Mouse (Mus musculus): ENCODE results near the gene Plac8.

The Plac8 gene

GRCm38 (mm10) chr5:100572069-100572468 lies at the start of gene Plac8:
Gene Plac8, minus strand, starts transcription at chr5:100572245.
- DNase-seq (ENCODE audit: low read depth, low spot score), result peak; percentile 55

- no peak for DNase-seq (ENCODE audit: low read depth, low spot score)
These were observed 48.9 kb upstream of the Plac8 start for GRCm38 (mm10) chr5:100620952-100621351.

DNA sequence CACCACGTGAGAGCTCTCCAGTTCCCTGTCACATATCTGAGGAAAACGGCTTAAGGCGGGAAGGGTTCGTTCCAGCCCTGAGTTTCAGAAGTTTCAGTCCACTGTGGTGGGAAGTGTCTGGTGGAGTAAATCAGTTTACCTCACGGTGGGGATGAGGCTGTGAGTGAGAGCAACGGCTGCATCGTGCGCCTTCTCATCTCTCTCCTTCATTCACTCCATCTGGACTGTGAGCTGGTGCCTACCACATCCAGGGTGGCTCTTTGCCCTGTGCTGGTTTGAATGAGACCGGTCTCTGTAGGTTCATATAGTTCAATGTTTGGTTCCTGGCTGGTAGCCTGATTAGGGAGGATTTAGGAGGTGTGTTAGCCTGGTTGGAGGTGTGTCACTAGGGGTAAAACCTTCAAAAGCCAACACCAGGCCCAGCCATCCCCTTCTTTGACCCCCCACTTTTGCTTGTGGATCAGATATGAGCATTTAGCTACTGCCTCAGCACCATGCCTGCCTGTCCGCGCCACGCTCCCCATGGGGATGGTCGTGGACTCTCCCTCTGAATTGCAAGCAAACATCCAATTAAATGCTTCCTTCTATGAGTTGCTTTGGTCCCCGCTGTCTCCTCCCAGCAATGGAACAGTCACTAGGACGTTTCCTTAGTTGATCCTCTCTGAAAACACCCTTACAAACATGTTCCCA lies 47.7 kb upstream of the Plac8 start:
- DNase-seq (ENCODE audit: low read depth, low spot score), result no peak

GRCm38 (mm10) chr5:100613896-100614768 lies 42.1 kb upstream of the Plac8 start:
- no peak for DNase-seq (ENCODE audit: low read depth, low spot score)

DNA sequence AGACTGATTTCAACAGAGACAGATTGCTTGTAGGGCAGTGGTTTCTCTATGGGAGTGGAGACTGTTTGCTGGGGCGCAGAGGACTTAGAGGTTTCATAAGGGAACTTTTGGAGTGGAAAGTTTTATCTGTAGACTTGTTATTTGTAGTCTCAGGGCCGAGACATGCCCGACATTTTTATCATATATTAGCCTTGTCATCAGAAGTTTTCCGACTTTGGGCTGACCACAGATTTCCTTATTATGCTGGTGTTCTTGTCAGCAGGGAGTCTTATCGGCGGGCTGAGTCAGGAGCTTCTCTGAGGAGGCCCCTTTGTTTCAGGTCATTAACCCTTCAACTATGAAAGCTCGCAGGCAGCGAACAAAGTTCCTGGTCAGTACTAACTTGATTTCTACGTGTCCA lies 35.8 kb upstream of the Plac8 start:
- no peak for DNase-seq (ENCODE audit: low read depth, low spot score)

- DNase-seq (ENCODE audit: low read depth, low spot score), result no peak
These were observed 35.2 kb upstream of the Plac8 start for GRCm38 (mm10) chr5:100607090-100607762.

DNA sequence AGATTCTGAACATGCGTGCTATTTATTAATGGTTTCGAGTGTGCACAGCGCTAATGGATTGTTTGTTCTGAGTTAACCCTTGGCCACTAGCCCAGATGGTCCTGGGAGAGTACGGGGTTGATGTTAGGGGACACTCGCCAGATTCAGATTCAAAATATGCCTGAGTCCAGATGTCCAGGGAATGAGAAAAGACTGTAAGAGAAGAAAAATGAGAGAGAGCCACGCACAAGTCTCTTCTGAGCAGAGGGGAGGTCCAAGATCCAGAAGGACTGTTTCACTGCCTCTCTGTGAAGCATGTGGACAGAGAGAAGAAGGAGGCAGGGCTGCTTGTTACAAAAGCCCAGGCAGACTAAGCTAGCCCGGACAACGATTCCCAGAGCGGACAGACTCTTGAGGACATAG lies 33.8 kb upstream of the Plac8 start:
- DNase-seq (ENCODE audit: low read depth, low spot score), result no peak

- DNase-seq (ENCODE audit: low read depth, low spot score), result no peak
These were observed 32.0 kb upstream of the Plac8 start for GRCm38 (mm10) chr5:100604061-100604460.

GRCm38 (mm10) chr5:100601864-100602263 lies 29.8 kb upstream of the Plac8 start:
- no peak for DNase-seq (ENCODE audit: low read depth, low spot score)

DNA sequence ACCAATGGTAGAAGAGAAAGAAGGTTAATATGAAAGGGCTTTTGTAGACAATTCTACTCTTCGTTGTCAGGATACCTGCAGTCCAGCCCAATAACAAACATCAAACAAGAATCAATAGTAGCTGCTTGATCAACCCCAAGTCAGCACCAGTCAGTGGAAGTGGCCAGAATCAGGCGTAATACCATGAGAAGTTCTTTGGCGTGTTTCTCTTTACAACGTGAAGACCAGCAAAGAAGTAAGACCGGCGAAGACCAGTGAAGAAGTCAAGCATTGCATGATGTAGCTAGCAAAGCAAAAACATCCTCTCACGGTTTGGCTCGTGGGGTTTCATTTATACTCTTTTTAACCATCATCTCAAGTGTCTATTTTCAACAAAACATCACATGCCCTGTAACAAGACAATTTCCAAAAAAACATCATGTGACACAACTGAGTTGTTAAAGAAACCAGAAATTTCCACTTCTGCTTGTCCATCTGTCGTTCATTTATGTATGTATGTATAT lies 27.0 kb upstream of the Plac8 start:
- no peak for DNase-seq (ENCODE audit: low read depth, low spot score)

- DNase-seq (ENCODE audit: low read depth, low spot score), result peak; percentile 75
These were observed 25.9 kb upstream of the Plac8 start for GRCm38 (mm10) chr5:100597886-100598485.

GRCm38 (mm10) chr5:100595999-100596398 lies 24.0 kb upstream of the Plac8 start:
- DNase-seq (ENCODE audit: low read depth, low spot score), result no peak

DNA sequence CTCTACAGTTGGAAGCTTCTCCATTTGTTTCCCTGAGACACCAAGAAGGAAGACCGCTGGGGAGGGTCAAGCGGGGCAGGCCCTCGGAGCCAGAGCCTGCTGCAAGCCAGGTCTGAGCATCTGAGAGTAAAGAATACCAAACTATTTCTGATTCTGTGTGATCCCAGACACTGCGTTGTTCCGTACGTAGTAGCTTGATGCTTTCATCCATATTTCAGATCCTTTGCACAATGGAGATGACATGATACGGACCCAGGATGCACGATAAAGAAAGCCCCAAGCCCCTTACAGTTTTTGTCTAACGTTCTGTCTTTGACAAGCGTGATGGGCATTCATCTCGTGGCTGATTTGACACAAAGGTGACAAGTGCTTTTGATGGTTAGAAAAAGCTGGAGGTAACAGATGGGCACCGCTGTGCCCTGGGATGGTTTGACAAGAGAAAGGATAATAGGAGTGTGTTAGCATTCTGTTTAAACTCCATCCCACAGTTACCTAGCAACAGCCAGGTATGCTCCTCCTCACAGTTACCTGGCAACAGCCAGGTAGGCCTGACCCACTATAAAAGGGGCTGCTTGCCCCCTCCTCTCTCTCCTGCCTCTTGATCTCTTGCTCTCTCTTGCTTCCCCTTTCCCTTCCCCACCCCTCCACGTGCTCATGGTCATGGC lies 22.9 kb upstream of the Plac8 start:
- no peak for DNase-seq (ENCODE audit: low read depth, low spot score)

DNA sequence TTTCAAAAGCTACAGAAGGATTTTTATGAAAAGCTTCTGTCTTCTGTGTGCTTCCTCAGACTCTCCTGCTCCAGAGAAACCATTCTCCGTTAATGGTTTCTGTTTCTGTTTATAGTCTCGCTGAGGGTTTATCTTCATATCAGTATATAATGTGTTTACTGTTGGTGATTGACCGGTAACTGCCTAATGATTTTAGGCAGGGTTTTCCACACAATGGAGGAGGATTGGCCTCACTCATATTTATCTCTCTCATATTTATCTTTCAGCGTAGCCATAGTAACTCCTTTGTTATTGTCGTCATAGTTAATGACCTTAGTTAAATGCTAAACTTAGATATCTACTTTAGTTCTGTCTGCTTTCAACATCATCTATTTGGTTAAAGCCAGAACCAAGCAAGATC lies 18.5 kb upstream of the Plac8 start:
- DNase-seq (ENCODE audit: low read depth, low spot score), result no peak

DNA sequence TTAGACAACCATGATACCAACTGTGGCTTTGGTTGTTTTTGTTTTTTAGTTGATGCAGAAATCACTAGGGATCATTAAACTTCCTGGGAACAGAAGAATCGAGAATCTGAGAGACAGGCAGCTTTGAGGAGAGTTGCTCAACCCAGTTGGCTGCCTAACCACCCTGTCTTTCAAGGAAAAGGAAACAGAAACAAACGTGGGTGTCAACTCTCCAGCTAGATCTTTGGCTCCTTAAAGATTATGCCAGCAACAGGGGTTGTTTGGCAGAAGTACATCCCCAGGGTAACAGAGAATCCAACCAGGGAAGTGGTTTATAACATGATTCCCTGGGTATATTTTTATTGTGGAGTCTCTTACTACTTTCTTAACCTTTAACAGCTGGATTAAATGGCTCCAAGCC lies 15.6 kb upstream of the Plac8 start:
- no peak for DNase-seq (ENCODE audit: low read depth, low spot score)

GRCm38 (mm10) chr5:100587136-100587535 lies 15.1 kb upstream of the Plac8 start:
- DNase-seq (ENCODE audit: low read depth, low spot score), result no peak

GRCm38 (mm10) chr5:100585657-100586056 lies 13.6 kb upstream of the Plac8 start:
- no peak for DNase-seq (ENCODE audit: low read depth, low spot score)

- no peak for DNase-seq (ENCODE audit: low read depth, low spot score)
These were observed 13.2 kb upstream of the Plac8 start for GRCm38 (mm10) chr5:100585206-100585644.

GRCm38 (mm10) chr5:100583066-100583465 lies 11.0 kb upstream of the Plac8 start:
- DNase-seq (ENCODE audit: low read depth, low spot score), result no peak

GRCm38 (mm10) chr5:100582435-100582826 lies 10.4 kb upstream of the Plac8 start:
- DNase-seq (ENCODE audit: low read depth, low spot score), result no peak

Data from ZHBTc4 (cell line).